Mouse (Mus musculus) CD4-positive, CD25-positive, alpha-beta regulatory T cell, adult 4 months (primary cell): ENCODE data around the gene Tsen54. TPM values are rescaled to one million over a fixed set of nuclear protein-coding genes. Genes with fewer than 3 reads are reported as not detected.

ENCODE experiments used
- ATAC-seq: one replicate; pipeline ENCODE4 v1.8.0; 2017
- polyA plus RNA-seq, 2 experiments: library from polyadenylated mRNA; unstranded; fragments of 100-300 nt; shearing (Covaris generic); gene quantifications; one replicate each; pipeline ENCODE4 v1.2.1; 2017

Tsen54 gene
- polyA plus RNA-seq: 10 to 100 TPM; 11.0 to 16.2 TPM

DNA sequence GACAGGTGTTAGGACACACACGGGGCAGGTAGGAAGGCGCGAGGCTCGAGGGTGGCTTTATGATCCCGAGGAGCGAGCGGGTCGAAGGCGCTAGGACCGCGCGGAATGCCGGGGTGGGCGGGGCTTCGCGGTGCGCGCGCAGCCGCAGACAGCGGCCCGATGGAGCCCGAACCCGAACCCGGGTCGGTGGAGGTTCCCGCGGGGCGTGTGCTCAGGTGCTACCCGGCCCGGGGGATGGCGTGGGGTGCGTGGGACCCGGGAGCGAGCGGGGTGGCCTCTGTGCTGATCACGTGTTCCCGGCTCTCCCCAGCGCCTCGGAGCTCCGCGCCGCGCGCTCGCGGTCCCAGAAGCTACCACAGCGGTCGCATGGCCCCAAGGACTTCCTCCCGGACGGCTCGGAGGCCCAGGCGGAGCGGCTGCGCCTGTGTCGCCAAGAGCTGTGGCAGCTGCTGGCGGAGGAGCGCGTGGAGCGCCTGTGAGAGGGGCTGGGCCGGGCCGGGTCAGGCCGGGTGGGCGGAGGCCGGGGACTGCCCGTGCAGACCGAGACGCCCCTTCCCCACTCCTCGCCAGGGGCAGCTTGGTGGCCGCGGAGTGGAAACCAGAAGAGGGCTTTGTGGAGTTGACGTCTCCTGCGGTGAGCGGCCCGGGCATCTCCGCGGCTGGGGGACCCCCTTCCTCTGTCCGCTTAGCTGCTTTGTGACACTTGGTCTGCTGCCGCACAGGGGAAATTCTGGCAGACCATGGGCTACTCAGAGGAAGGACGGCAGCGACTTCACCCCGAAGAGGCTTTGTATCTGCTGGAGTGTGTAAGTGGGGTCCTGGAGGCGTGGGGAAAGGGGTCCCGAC, at the start of gene Tsen54:
TSS of gene Tsen54 (plus strand) at position 120 of the 846 bp plus-strand sequence.
- peak; percentile 64 for ATAC-seq

DNA sequence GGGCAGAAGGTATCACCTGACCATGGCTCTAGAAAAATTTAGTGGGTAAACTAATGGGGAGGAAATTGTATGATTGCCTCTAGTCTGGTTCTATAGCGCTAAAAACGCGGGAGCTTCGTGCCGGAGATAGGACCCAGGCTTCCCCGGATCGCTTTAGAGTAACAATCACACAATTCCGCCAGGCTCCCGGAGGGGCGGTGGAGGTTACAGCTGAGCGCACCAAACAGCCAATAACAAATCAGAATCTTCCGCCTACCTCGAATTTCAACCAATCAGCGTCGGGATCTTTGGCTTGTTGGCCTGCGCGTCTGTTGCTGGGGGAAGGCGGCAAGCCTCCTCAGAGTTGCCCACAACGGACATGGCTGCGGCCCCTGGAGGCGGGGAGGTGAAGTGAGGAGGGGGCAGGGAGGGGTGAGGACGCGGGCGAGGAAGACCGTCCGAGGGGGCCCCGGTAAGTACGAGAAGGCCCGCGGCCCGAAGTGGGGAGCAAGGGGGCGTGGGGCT, 49.4 kb upstream of the Tsen54 start, which contains the start of gene Tmem94:
TSS of gene Tmem94 (plus strand) at position 331 of the 504 bp plus-strand sequence.
- peak; percentile 93 for ATAC-seq

DNA sequence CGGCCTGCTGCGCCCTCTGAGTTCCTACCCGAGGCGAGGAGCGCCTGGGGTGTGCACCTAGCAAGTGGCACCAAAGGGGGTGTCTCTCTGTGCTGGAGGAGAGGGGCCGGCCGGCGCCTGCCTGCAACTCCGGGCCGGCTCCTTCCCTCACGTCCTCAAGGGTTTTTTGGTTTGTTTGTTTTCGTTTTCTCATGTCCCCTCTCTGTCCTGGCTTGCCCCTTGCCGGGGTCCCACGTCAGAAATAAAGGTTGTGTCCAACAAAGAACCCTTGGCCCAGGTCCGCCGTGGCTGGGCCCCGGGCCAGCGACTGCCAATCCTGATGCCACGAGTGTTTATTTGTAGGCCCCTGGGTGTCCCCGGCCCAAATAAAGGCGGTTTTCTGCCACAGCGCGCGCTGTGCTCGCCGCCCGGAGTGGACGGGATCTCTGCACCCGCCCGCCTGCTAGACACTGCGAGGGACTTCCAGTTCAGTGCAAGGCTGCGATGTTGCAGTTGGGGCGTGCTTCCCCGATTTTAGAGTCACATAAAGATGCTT, 48.9 kb upstream of the Tsen54 start:
- peak; percentile 57 for ATAC-seq

DNA sequence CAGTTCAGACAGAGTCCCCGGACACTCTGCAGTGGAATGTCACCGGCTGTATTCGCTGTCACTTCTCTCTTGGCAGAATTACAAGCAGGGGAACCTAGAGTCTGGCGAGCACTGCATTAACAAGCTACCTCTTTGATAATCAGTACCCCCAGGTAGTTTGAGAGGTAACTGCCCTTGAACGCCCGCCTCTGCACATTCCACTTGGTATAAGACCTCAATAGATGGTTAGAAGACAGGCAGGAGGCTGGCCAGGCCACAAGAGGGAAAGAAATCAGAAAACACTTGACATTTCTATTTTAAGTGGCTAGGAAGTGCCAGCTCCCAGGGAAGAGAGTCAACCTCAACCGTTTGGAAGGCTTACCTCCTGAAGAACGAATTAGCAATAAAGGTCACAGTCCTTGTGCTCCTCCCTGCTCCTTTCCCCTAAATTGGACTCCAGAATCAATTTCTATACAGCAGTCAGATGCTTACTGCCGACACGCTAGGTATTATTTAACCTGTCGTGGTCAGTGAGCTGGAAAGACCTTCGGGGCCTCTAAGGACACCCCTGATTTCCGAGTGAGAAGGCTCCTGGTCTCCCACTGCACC, 48.1 kb upstream of the Tsen54 start:
- no peak for ATAC-seq

DNA sequence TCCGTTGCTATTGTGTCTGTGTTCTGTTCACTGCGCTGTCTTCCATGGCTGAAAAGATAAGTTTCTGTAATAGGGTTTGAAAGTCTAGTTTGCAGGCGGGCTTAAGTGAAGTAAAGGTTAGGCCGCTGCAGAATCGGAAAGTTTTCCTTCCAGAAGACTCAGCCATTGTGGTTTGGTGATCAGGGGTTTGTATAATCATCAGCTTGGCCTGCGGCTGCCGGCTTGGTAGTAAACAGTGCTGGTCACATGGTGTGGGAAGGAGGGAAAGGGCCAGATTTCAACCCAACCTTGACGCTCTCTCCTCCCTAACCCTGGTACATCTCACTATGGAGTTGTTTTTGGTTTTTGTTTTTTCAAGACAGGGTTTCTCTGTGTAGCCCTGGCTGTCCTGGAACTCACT, 47.5 kb upstream of the Tsen54 start:
- no peak for ATAC-seq

DNA sequence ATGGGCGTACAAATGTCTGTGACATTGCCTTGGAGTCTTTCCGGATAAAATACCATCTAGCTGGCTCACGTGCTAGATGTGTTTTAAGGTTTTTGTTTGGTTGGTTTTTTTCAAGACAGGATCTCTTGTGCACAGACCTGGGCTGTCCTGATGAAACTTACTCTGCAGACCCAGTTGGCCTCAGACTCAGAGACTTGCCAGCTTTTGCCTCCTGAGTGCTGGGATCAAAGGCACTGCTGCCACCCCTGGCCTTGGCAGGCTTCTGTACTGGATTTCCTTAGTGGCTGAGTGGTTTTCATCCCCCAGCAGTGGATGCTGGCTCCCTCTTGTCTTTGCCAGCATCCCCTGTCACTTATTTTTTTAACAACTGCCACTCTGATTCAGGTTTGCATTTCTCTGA, 45.6 kb upstream of the Tsen54 start:
- no peak for ATAC-seq

DNA sequence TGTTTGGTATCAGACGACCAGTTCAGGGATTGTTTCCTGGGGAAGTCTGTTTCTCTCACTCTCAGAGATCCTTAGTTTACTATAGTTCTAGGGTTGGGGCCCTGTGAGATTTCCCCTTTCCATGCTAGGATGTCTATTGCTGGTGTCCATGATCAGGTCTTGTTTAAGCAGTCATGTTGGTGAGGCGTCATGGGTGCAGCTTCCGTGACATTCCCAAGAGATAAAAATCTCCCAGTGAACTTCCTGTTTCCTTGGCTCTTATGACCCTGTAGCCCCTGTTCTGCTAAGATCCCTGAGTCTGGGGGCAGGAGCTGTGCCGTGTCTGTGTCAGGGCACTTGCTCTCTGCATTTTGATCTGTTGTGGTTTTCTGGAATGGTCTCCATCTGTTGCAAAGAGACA, 39.9 kb upstream of the Tsen54 start:
- no peak for ATAC-seq

DNA sequence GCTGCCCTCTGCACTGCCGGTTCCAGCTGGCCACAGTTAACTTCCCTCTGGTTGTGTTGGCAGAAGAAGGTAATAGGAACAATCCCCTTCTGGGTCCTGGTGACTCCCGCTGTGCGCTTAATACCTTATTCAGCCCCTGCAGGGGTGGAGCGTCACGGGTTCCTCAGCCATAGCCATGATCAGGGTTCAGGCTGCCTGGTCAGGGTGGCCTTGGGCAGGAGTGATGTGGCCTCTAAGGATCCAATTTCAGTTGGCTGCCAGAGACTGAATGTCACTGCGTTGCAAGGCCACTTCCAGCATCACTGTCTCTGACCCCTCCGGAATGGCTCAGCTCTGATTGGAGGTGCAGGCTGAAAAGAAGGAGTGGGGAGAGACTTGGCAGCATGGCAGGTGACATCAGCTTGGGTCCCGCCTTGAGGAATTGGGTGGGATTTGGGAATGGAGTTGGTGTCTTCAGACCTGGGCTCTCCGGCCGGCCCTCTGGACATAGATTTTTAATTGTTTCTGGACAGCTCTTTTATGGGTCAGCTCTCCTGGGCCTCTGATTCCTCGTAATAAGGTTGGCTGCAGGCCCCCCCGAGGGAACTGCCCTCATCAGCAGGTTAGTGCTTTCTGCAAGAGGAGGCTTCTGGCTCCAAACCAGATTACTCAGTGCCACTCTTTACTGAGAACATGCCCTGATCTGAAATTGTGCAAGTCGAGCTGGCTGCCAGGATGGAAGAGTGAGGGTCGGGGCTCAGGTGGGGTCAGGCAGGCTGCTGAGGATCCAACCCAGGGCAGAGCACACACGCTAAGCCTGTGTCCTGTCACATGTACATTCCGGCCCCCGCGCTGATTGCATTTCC, 38.5 kb upstream of the Tsen54 start:
- no peak for ATAC-seq

DNA sequence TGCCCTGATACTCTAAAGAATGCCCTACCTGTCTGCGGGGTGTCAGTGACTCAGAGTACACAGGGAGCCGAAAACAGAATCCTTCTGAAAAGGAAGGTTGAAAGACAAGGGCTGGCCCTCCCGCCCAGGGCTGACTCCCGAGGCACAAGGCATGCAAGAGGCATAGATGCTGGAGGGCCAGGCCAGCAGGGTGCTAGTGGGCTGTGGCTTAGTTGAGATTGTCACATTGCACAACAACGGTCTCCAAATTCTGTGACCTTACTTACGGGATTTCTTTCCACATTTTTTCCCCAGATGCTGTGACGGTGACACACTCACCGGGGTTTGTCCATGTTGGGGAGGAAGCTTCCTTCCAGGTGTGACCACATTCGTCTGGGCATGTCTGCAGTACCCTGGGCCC, 37.6 kb upstream of the Tsen54 start:
- ATAC-seq: no peak

DNA sequence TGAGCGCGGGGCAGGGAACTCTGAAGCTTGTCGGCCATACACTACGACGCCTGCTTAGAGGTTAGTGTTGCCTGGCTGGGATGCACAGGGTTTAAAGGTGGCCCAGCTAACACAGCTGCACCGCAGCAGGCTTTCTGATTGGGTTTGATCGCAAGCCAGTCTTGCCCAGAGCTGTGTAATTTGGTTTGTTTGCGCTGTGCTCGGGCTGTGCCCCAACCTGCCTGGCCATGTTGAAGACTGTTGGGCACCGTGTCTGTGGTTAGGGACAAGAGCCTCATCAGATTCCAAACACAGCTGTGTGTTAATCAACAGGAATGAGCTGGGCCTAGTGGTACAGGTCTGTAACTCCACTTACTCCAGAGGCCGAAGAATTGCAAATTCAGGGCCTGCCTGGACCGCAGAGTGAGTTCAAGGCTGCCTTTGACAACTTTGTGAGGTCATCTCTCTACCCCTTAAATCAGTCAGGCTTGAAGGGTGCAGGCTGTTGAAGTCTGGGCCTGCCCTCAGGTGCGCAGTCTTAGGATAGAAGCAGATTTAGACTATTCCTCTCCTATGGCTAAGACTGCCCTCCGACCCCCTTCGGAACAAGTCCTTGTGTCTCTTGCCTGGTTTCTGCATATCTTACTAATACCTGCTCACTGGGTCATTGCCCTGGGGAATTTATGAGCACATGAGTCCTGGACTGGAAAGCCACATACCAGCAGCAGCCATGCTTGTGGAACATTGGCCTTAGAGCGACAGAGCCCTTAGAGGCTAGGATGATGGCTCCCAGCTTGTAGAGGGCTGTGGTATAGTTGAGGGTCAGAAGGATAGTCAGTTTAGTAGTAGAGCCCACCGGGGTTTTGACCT, 36.8 kb upstream of the Tsen54 start:
- ATAC-seq: no peak

DNA sequence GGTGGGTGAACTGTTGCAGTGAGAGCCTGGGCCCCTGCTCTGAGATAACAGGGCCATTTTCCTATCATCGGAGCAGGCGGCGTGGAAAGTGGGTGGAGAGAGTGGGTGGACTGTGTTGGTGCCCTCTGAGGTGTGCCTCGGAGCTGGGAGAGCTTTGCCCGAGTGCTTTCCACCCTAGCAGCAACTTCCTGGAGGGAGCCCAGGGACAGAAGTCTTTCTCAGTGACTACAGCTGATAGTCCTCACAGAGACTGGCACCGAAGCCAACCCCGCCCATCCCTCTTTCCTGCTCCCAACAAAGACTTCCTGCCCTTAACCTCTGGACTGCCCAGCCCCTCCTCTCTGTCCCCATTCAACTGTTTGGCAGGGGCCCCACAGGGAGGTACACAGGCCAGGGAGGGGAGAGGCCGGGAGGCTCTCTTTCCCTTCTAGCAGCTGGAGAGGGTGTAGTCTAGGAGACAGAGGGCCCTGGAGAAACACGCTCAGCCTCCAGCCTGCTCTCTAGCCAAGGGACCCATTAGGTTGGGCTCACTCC, 35.4 kb upstream of the Tsen54 start:
- ATAC-seq: no peak

DNA sequence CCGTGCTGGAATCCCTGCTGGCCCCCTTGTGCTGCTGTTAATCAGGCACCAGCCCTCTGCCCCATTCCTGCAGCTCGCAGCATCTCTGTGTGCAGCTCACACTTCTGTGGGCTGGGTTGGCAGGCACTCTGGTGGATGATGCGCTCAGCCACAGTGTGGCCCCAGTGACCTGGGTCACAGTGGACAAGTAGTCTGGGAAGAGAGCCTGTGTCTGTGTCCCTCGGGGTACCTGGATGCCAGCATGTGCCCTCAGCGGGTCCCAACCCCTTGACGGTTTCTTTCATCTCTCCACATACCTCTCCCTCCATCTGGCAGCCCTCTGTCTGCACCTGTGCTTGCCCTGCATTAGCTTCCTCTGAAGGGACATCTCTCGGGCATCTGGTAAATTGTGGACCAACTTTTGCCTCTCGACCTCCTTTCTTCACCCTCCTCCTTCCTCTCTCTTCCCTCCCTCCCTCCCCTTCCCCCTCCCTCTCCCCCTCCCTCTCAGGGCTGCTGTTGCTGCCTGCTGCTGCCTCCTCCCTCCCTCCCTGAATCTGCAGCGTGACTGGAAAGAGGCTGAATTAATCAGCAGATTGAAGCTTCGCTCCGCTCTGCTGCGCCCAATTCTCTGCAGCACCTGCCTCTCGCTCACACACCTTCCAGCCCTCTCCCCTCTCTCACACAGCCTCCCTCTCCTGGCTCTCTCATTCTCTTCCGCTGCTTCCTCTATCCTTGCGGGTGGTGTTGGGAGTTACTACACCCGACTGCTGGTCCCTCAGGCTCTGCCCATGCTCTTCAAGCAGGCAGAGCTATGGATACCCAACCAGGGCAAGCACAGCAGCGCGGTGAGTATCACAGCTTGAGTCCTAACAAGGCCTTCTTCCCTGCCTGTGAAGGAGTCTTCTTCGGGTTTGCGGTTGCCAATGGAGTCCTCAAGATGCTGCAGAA, 34.1 kb upstream of the Tsen54 start:
- ATAC-seq: no peak

DNA sequence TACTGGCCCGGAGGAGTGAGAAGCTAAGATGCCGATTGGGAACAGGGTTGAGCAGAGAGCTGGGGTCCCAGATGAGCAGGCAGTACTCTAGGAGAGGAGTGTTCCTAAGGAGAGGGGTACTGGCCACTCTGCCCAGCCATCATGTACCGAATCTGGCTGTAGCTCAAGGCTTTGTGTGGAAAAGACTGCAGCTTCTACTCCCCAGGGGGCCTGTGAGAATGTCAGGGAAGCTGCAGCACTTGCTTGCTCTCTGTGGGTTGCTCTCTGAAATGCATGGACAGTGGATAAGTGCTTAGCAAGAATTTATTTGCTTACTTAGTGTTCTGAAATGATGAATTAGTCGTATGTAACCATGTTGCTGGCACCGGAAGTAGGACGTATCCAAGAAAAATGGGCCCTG, 28.1 kb upstream of the Tsen54 start:
- no peak for ATAC-seq

DNA sequence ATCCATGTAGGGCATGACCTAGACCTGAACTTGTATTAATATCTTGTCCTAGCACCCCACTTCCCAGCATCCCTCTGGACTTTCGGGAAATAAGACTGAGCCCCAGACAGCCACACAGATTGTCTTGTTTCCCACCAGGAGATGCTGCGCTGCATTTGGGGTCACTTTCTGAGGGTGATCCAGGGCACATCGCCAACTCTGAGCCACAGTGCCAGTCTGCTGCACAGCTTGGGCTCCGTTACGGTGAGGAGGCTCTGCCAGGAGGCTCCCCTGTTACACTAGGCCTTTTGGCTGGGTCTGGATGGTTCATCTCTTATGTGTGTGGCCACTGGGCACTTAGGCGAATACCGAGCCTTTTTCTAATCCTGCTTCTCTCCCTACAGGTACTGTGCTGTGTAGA, 24.7 kb upstream of the Tsen54 start:
- ATAC-seq: no peak

DNA sequence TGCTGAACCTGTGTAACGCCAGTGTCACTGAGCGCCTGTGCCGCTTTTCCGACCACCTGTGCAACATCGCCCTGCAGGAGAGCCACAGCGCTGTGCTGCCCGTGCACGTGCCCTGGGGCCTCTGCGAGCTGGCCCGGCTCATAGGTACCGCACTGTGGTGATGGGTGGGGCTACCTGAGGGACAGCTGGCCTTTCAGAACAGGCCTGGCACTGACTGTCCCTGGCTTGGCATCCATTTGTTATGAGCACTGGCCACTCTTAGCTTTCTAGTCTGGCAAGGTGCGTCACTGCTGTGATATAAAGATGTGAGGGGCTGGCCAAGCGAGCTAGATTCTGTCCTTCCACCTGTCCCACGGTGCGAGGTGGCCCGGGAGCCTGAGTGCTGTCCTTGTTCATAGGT, 22.6 kb upstream of the Tsen54 start:
- no peak for ATAC-seq

DNA sequence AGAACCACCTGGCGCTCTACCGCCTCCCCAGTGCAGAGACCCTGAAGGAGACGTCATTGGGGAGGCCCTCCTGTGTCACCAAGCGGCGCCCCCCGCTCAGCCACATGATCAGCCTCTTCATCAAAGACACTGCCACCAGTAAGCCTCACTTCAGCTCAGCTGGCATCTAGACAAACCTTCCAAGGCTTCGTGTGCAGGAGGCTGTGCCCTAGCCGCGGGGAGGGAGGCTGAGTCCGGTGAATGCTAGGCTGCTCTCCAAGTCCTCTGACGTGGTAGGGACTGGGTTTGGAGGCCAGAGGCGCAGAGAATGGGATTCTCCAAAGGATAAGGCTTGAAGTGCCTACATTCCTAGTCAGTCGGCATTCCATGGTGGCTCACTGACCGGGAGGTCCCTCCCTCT, 22.2 kb upstream of the Tsen54 start:
- ATAC-seq: no peak

DNA sequence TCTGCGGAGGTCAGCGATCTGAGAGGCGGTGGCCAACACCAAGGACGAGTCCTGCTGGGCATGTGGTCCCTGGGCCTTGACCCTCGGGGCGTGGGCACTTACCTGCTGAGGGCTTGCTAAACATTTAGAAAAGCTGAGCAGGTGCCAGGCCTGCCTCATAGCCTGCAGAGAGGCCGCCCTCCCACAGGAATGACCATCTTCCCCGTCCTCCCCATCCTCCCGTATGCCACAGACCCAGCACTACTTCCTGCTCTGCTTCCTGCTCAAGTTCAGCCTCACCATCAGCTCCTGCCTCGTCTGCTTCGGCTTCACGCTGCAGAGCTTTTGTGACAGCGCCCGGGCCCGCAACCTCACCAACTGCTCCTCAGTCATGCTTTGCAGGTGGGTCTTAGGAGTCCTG, 17.6 kb upstream of the Tsen54 start:
- ATAC-seq: no peak

DNA sequence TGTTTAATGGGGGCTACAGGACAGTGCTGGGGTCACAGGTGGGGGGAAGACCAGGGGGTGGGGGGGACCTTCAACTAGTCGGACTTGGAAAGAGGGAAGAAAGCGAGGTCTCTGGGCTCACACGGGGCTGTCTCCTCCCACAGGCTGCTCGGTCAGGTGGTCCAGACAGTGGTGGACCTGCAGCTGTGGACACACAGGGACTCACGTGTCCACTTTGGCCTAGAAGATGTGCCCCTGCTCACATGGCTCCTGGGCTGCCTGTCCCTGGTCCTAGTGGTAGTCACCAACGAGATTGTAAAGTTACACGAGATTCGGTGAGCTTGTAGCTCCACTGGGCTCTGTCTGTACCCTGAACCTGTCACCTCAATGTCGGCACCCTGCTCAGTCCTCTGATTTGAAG, 16.9 kb upstream of the Tsen54 start:
- ATAC-seq: no peak

DNA sequence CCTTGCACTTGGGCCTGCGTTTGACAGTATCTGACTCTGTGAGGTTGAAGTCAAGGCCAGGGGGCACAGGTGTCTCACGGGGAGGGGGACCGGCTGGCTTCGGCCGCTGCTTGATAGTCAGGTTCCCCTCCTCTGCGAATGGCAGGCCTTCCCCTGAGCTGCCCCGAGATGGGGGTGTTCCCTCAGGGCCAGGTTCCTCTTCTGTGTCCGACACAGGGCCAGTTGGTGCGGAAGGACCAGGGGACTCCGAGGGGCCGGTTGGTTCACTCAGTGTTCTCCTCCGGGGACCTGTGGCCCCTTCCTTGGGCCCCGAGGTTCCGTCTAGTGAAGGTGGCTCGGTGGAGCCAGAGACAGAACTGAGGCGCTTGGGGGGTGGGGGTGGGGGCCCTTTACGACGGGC, 13.5 kb upstream of the Tsen54 start:
- no peak for ATAC-seq

DNA sequence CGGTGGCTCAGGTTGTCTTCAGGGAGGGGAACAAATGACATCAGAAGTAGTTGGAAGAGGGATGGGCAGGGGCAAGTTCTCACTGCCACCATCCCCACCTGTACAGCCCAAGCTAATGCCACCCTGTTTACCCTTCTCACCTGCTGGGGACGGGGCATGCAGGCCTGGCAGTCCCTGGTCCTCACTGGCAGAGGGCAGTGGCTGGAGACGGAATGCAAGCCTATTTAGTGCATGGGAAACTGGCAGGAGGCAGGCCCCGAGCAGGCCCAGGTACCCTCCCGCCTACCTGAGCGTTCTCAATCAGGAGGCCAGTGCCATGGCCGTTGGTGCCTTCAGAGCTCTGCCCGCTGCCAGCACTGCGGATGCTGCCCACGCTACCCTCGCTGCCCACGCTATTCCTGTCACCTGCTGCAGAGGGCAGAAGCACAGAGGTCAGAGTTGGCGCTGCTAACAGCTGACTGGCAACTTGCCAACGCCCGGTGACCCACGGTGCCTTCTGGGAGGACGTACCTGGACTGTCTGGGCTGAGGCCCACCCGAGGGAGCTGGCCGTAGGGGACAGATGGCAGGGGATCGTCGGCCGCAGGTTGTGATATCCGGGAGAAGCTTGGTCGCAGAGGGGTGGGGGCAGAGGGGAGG, 11.3 kb upstream of the Tsen54 start:
- no peak for ATAC-seq
